Mouse (Mus musculus) bone marrow macrophage, adult 2 months (primary cell): Measurements from ENCODE around the gene Gnat1.

Experiments
- CTCF ChIP-seq: IDR thresholded peaks from 2 replicates; pipeline ENCODE4 v1.5.1; 2012; ENCODE audit warnings: low read depth, mild to moderate bottlenecking, low read length, moderate library complexity
- POLR2A ChIP-seq: IDR thresholded peaks from 2 replicates; pipeline ENCODE4 v1.6.1; 2012; ENCODE audit warnings: mild to moderate bottlenecking, low read depth, low read length, borderline replicate concordance

DNA sequence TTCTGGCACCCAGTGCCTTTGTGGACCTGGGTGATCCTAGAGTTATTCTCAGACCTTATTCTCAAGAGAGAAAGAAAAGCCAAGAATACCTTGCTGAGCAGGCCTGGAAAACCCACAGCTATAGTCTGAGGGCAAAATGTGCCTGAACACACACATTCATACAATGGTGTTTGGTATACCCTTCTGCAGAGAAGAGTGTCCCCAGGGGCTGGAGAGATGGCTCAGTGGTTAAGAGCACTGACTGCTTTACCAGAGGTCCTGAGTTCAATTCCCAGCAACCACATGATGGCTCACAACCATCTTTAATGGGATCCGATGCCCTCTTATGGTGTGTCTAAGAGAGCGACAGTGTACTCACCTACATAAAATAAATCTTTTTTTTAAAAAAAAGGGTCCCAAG is 651 bp downstream of the Gnat1 start:
- no peak for TF ChIP-seq CTCF
- TF ChIP-seq POLR2A, result no peak
